Mouse (Mus musculus): ENCODE results near the gene Angptl4.
"Not testable (repeated sequence)": the region's sequence is repeated elsewhere in the genome, so short reads cannot be mapped to it uniquely, and the experiment has no call there.

The Angptl4 gene

GRCm38 (mm10) chr17:33759767-33760254 is 21.8 kb downstream of the Angptl4 start:
- DNase-seq (ENCODE audit: extremely low read depth, low read depth, low spot score), result no peak

- peak; percentile 85 for DNase-seq (ENCODE audit: extremely low read depth, low read depth, low spot score)
These were observed 24.4 kb downstream of the Angptl4 start for GRCm38 (mm10) chr17:33757231-33757630.

- peak; percentile 76 for DNase-seq (ENCODE audit: extremely low read depth, low read depth, low spot score)
These were observed 25.4 kb downstream of the Angptl4 start for GRCm38 (mm10) chr17:33756108-33756790.

- DNase-seq (ENCODE audit: extremely low read depth, low read depth, low spot score), result peak; percentile 95
These were observed 26.1 kb downstream of the Angptl4 start for GRCm38 (mm10) chr17:33755418-33756107.

GRCm38 (mm10) chr17:33754656-33755055 is 27.0 kb downstream of the Angptl4 start:
- no peak for DNase-seq (ENCODE audit: extremely low read depth, low read depth, low spot score)

- no peak for DNase-seq (ENCODE audit: extremely low read depth, low read depth, low spot score)
These were observed 29.3 kb downstream of the Angptl4 start for GRCm38 (mm10) chr17:33752297-33752696.

- no peak for DNase-seq (ENCODE audit: extremely low read depth, low read depth, low spot score)
These were observed 30.4 kb downstream of the Angptl4 start for GRCm38 (mm10) chr17:33751181-33751580.

- DNase-seq (ENCODE audit: extremely low read depth, low read depth, low spot score), result no peak
These were observed 32.2 kb downstream of the Angptl4 start for GRCm38 (mm10) chr17:33749451-33749850.

- no peak for DNase-seq (ENCODE audit: extremely low read depth, low read depth, low spot score)
These were observed 35.6 kb downstream of the Angptl4 start for GRCm38 (mm10) chr17:33746011-33746410.

GRCm38 (mm10) chr17:33744686-33745384 is 36.8 kb downstream of the Angptl4 start:
- DNase-seq (ENCODE audit: extremely low read depth, low read depth, low spot score), result no peak

GRCm38 (mm10) chr17:33742420-33742819 is 39.2 kb downstream of the Angptl4 start:
- no peak for DNase-seq (ENCODE audit: extremely low read depth, low read depth, low spot score)

- DNase-seq (ENCODE audit: extremely low read depth, low read depth, low spot score), result not testable (repeated sequence)
These were observed 48.1 kb downstream of the Angptl4 start for GRCm38 (mm10) chr17:33733526-33733925.

- DNase-seq (ENCODE audit: extremely low read depth, low read depth, low spot score), result not testable (repeated sequence)
These were observed 49.0 kb downstream of the Angptl4 start for GRCm38 (mm10) chr17:33732556-33733083.

GRCm38 (mm10) chr17:33729215-33729614 is 52.4 kb downstream of the Angptl4 start:
- no peak for DNase-seq (ENCODE audit: extremely low read depth, low read depth, low spot score)

- DNase-seq (ENCODE audit: extremely low read depth, low read depth, low spot score), result no peak
These were observed 53.2 kb downstream of the Angptl4 start for GRCm38 (mm10) chr17:33728396-33728795.

Data from fat pad, adult 2 months (tissue).